Mouse (Mus musculus) neural tube, embryonic 14.5 days (tissue): ENCODE measurements around the gene Clk1. TPM values are rescaled to one million over a fixed set of nuclear protein-coding genes. Genes with fewer than 3 reads are reported as not detected.

Experiments used
- ATAC-seq: fragments of 200-750 bp; cut with Nextera tagmentation; 2 replicates; pipeline ENCODE4 v1.8.0; 2017; ENCODE audit warnings: low read depth, mild to moderate bottlenecking, moderate TSS enrichment, moderate library complexity
- H3K27ac ChIP-seq: fragments of 300-500 bp; sonication (generic); 2 replicates; pipeline ENCODE4 v1.5.1; 2014; ENCODE audit warnings: low read depth, mild to moderate bottlenecking, control low read depth, low read length, moderate library complexity, mixed read lengths
- H3K27me3 ChIP-seq: fragments of 300-500 bp; sonication (generic); 2 replicates; pipeline ENCODE4 v1.6.1; 2014; ENCODE audit warnings: low read length; ENCODE audit not compliant: control insufficient read depth, insufficient read depth
- H3K36me3 ChIP-seq: fragments of 300-500 bp; sonication (generic); 2 replicates; pipeline ENCODE4 v1.6.1; 2014; ENCODE audit warnings: low read length, mixed read lengths; ENCODE audit not compliant: control insufficient read depth, insufficient read depth
- H3K4me1 ChIP-seq: fragments of 300-500 bp; sonication (generic); 2 replicates; pipeline ENCODE4 v1.6.1; 2014; ENCODE audit warnings: low read length; ENCODE audit not compliant: control insufficient read depth, insufficient read depth
- H3K4me2 ChIP-seq: fragments of 300-500 bp; sonication (generic); 2 replicates; pipeline ENCODE4 v1.6.1; 2014; ENCODE audit warnings: mild to moderate bottlenecking, low read depth, low read length, control low read depth
- H3K4me3 ChIP-seq: fragments of 300-500 bp; sonication (generic); 2 replicates; pipeline ENCODE4 v1.5.1; 2014; ENCODE audit warnings: low read depth, low read length, control low read depth, mixed read lengths
- H3K9ac ChIP-seq: fragments of 300-500 bp; sonication (generic); replicated peaks from 2 replicates; pipeline ENCODE4 v1.6.1; 2014; ENCODE audit warnings: low read depth, mild to moderate bottlenecking, control low read depth, low read length, mixed read lengths
- H3K9me3 ChIP-seq: fragments of 300-500 bp; sonication (generic); 2 replicates; pipeline ENCODE4 v1.6.1; 2016; ENCODE audit warnings: low read length; ENCODE audit not compliant: control insufficient read depth
- WGBS: fragments of 180-500 bp; shearing (Covaris S2); extraction: QIAGEN DNeasy Blood & Tissue Kit; methylation state at CpG from one replicate; pipeline ENCODE4 v1.1.7; 2014; 5-methylcytosine and 5-hydroxymethylcytosine counted together
- polyA plus RNA-seq: library from polyadenylated mRNA; unstranded; fragments of >200 nt; fragmentation: Nextera tagmentation; extraction: Ambion mirVana; gene quantifications from 2 replicates; pipeline ENCODE4 v1.2.1, GENCODE M21; 2014

Clk1 gene
- polyA plus RNA-seq, 1 experiment from 2014 or later = 176 TPM

DNA sequence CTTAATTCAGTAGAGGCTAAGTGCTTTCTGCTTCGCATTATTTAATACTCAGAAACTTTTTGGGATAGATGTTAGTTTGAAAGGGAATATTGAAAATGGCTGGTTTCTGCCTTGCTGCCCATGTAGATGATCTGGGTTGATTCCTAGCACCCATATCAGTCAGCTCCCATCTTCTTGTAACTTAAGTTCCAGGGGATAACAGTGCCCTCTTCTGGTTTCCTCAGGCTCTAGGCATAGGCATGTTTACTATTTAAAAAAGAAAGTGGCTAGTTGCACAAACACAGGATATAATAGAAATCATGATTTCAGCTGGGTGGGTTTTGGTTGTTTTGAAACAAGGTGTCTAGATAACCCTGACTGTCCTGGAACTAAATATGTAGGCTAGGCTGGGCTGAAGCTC, 27.7 kb downstream of the Clk1 start:
- Histone ChIP-seq H3K27ac (no peak overlapping the region), H3K36me3 (peaks cover 47% of the 10 kb centered on the region), H3K4me1 (peaks cover 17% of the 10 kb centered on the region), H3K4me2 (no peak overlapping the region), H3K27me3 (peaks cover 2% of the 10 kb centered on the region; the same call in 1 of the 2 replicates), H3K4me3 (no peak overlapping the region), H3K9ac (no peak overlapping the region), H3K9me3 (no peaks in the 10 kb centered on the region)
- no peak for ATAC-seq
- 96% methylated on average over 1 of the region's 1 CpGs for WGBS

GRCm38 (mm10) chr1:58395341-58395740, 28.5 kb downstream of the Clk1 start:
- no peak overlapping the region for H3K9ac ChIP-seq
- peaks cover 19% of the 10 kb centered on the region for H3K4me1 ChIP-seq
- 92% methylated on average over 3 of the region's 3 CpGs for WGBS
- no peak overlapping the region for H3K4me2 ChIP-seq
- no peaks in the 10 kb centered on the region for H3K9me3 ChIP-seq
- no peak overlapping the region for H3K27ac ChIP-seq
- no peak for ATAC-seq
- peaks cover 2% of the 10 kb centered on the region; the same call in 1 of the 2 replicates for H3K27me3 ChIP-seq
- peaks cover 38% of the 10 kb centered on the region for H3K36me3 ChIP-seq
- no peak overlapping the region for H3K4me3 ChIP-seq

DNA sequence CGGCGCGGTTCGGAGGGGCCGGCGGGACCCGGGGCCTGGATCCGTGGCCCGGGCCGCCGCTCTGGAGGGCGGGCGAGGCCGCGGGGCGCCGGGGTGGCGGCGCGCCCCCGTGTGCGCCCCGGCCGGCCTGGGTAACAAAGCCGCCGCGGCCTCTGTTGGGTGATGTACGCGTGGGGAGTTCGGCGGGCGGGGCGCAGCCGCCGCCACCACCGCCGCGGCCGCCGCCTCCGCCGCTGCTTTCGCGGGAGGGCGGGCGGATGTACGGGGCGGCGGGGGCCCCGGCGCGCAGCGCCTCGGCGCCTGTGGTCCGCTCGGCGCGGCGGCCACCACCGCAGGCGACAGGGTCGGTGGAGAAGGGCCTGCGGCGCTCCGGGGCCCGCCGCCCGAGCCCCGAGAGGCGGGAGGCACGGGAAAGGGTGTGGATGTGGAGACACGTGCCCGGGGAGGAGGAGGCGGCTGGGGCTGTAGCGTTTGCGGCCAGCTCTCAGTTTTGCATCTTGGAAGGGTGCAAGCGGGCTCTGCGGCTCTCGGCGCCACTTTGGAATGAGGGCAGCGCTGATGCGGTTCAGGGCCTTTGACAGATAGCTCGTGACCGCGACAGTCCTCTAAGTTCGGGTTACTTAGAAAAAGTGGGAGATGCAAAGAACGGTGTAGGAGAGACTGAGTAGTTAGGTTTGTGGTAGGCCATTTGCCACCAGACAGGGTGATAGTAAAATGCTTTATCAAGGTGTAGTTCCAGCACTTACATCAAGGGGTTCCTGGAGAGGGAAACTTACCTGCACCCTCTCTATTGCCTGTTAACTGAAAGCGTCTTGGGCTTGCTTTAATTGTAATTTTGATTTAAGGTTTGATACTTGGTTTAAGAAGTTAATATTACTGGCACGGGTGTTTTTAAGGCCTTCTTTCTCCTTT, 30.3 kb downstream of the Clk1 start:
- H3K36me3 ChIP-seq = peaks cover 23% of the 10 kb centered on the region
- peaks cover 2% of the 10 kb centered on the region; the same call in 1 of the 2 replicates for H3K27me3 ChIP-seq
- H3K4me1 ChIP-seq = peaks cover 19% of the 10 kb centered on the region
- ATAC-seq = peak; percentile 71
- peak overlapping the region; percentile 87 for H3K4me2 ChIP-seq
- H3K27ac ChIP-seq = peak overlapping the region; percentile 99
- WGBS = 1% methylated on average over 64 of the region's 90 CpGs
- H3K9me3 ChIP-seq = no peaks in the 10 kb centered on the region
- peak overlapping the region; percentile 95 for H3K9ac ChIP-seq
- H3K4me3 ChIP-seq = peak overlapping the region; percentile 89

GRCm38 (mm10) chr1:58392652-58393283, 31.1 kb downstream of the Clk1 start, which contains the start of gene Bzw1:
Gene Bzw1 (plus strand): TSS chr1:58392898.
- H3K27ac ChIP-seq = peak within 1 kb of the TSS; percentile 99
- H3K9me3 ChIP-seq = no peaks in the 10 kb centered on the region
- H3K4me1 ChIP-seq = peaks cover 19% of the 10 kb centered on the region
- peaks cover 15% of the 10 kb centered on the region for H3K36me3 ChIP-seq
- peak within 1 kb of the TSS; percentile 95 for H3K9ac ChIP-seq
- H3K4me2 ChIP-seq = peak within 1 kb of the TSS; percentile 87
- peaks cover 2% of the 10 kb centered on the region; the same call in 1 of the 2 replicates for H3K27me3 ChIP-seq
- under 1% methylated on average over 39 of the region's 61 CpGs for WGBS
- peak; percentile 98 for ATAC-seq
- H3K4me3 ChIP-seq = peak within 1 kb of the TSS; percentile 89

GRCm38 (mm10) chr1:58392268-58392651, 31.6 kb downstream of the Clk1 start:
- H3K4me1 ChIP-seq = peaks cover 19% of the 10 kb centered on the region
- peak overlapping the region; percentile 95 for H3K9ac ChIP-seq
- peak overlapping the region; percentile 87 for H3K4me2 ChIP-seq
- peak overlapping the region; percentile 99 for H3K27ac ChIP-seq
- WGBS = 1% methylated on average over 16 of the region's 16 CpGs
- H3K9me3 ChIP-seq = no peaks in the 10 kb centered on the region
- H3K4me3 ChIP-seq = peak overlapping the region; percentile 89
- no peak; the same call in none of the 2 replicates for ATAC-seq
- H3K27me3 ChIP-seq = peaks cover 2% of the 10 kb centered on the region; the same call in 1 of the 2 replicates
- peaks cover 10% of the 10 kb centered on the region for H3K36me3 ChIP-seq

DNA sequence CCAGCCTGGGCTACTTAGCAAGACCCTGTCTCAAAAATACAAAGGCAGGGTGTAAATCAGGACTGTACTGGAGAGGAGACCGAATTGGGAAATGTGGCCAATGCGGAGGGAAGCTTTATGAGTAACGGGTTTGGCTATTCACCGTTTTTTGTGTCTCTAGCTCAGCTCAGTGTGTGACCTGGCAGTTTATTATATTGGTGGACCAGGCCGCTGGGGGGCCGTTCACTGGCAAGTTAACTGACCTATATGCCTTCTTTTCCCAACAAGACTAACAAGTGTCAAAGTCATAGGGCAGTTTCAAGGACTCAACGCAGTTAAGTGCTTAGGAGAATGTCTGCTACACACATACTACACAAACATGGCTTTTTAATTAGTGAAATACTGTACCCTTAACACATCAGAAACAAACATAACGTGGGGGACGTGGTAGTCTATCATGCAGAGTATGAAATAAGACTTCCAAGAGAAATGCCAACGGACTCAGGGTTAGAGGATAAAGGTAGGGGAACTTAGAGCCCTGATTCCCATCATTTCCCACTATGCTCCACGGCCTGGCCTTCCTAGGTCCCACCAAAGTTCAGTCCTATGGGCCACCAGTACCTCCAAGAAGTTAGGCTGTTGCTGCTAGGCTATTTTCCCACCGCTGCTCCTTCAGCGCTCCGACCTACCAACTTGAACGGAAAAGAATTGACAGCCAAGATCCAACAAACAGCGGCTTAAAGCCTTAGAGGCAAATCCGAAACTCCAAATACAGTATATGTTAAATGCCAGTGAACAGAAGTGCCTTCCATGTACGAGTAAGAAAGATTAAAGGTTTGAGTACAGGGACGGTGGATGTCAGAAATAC, 32.2 kb downstream of the Clk1 start:
- H3K4me3 ChIP-seq = peak overlapping the region; percentile 89
- peaks cover 2% of the 10 kb centered on the region; the same call in 1 of the 2 replicates for H3K27me3 ChIP-seq
- H3K36me3 ChIP-seq = peaks cover 4% of the 10 kb centered on the region; the same call in 1 of the 2 replicates
- peak overlapping the region; percentile 95 for H3K9ac ChIP-seq
- H3K4me2 ChIP-seq = peak overlapping the region; percentile 87
- H3K9me3 ChIP-seq = no peaks in the 10 kb centered on the region
- H3K4me1 ChIP-seq = peaks cover 19% of the 10 kb centered on the region
- 41% methylated on average over 19 of the region's 19 CpGs for WGBS
- no peak for ATAC-seq
- H3K27ac ChIP-seq = peak overlapping the region; percentile 99

DNA sequence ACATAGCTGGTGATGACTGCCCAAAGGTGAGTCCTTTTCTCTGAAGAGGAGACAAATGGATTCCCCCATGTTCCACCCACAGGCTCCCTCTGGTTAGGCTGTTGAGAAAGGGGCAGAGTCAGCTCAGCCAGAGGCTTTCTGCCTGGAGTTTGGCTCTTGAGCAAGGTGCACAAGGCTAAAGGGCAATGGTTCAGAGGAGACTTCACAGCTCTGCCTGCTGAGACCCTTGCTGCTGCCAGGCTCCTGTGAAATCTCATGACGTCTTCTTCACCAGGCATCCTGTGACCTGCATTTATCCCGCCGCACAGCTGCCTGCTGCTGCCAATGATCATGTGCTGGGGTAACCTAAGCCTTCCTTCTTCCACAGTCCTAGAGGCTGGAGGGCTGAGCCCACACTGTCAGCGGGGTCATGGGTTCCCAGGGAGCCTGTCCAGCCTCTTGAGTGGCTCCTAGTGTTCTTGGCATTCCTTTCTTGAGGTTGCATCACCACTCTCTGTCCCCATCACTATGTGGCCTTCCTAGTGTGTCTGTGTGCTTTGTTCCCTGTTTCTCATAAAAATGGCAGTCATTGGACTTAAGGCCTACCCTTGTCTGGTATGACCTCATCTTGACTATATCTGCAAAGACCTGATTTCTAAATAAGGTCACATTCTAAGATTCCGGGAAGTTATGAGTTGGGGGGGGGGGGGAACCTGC, 41.1 kb downstream of the Clk1 start:
- Histone ChIP-seq H3K36me3 (no peaks in the 10 kb centered on the region), H3K27me3 (no peaks in the 10 kb centered on the region), H3K4me1 (no peaks in the 10 kb centered on the region), H3K4me2 (no peak overlapping the region), H3K9me3 (no peaks in the 10 kb centered on the region), H3K9ac (no peak overlapping the region), H3K27ac (no peak overlapping the region), H3K4me3 (no peak overlapping the region)
- no peak for ATAC-seq
- 84% methylated on average over 5 of the region's 5 CpGs for WGBS

- no peak for ATAC-seq
- Histone ChIP-seq H3K4me2 (no peak overlapping the region), H3K36me3 (no peaks in the 10 kb centered on the region), H3K9me3 (no peaks in the 10 kb centered on the region), H3K4me1 (no peaks in the 10 kb centered on the region), H3K27me3 (no peaks in the 10 kb centered on the region), H3K27ac (no peak overlapping the region), H3K4me3 (no peak overlapping the region), H3K9ac (no peak overlapping the region)
- WGBS = 91% methylated on average over 3 of the region's 3 CpGs
Observed at GRCm38 (mm10) chr1:58375574-58376147, 48.2 kb downstream of the Clk1 start.
